ENCODE assay signal across 8 mouse cellular contexts in genomic region chr17:35838122-35838544, GRCm38 (mm10). TPM values are rescaled to one million over a fixed set of nuclear protein-coding genes. Genes with fewer than 3 reads are reported as not detected.
DNase-seq lines count a peak whose midpoint lies in the region; ATAC-seq lines count a peak whose summit lies in the region.

Gene Tubb5, minus strand, starts transcription at chr17:35838306.

- no peaks in the 10 kb centered on the region for H3K9me3 ChIP-seq in hindbrain, embryonic 13.5 days

- peak within 1 kb of the TSS; percentile 100 for H3K9ac ChIP-seq in hindbrain, embryonic 13.5 days

- H3K27ac ChIP-seq in hindbrain, embryonic 13.5 days, result peak within 1 kb of the TSS; percentile 99

- peak within 1 kb of the TSS; percentile 92 for H3K4me2 ChIP-seq in hindbrain, embryonic 13.5 days

- 1% methylated on average over 29 of the region's 29 CpGs for WGBS in hindbrain, embryonic 13.5 days

- H3K4me1 ChIP-seq in hindbrain, embryonic 13.5 days (replicated peaks), result peaks cover 65% of the 10 kb centered on the region

- peak; percentile 75 for ATAC-seq in hindbrain, embryonic 13.5 days (ENCODE audit: low FRiP score)

- DNase-seq in NIH3T3 (ENCODE audit: low read depth), result peak; percentile 99
- DNase-seq in cerebellum, postnatal 10 days, result peak; percentile 97 to 98
- peak; percentile 93 to 96 for DNase-seq in frontal cortex, postnatal 14 days (ENCODE audit: low spot score in 2 of 2)
- peak; percentile 96 for DNase-seq in layer of hippocampus, postnatal 36 days
- DNase-seq in lung, postnatal 36 days, result peak; percentile 99
- DNase-seq in retina, postnatal 1 day, result peak; percentile 98
- DNase-seq in urinary bladder, adult 18-20 months (ENCODE audit: low spot score in 2 of 2), result peak; percentile 90 to 97

- peak within 1 kb of the TSS; percentile 96 for H3K4me3 ChIP-seq in hindbrain, embryonic 13.5 days

- peaks cover 36% of the 10 kb centered on the region for H3K36me3 ChIP-seq in hindbrain, embryonic 13.5 days

- H3K27me3 ChIP-seq in hindbrain, embryonic 13.5 days, result no peaks in the 10 kb centered on the region

RNA-seq across cellular contexts. Expression of gene Tubb5, which starts in this region (rescaled TPM):
- 1,714 and 1,822 TPM in 2 replicates for polyA plus RNA-seq in hindbrain, embryonic 13.5 days (2015; fragmentation: Nextera tagmentation; extraction: Ambion mirVana)
- 100 to 1,000 TPM; 360 to 381 TPM for total RNA-seq in layer of hippocampus, postnatal 36 days (2021)

Comparison
In these comparisons a context has a peak if more than half of its experiments do, and no peak if none do; other contexts are left out.
1. Peak in every context shown above with its lines: DNase-seq, ATAC-seq, H3K4me3 ChIP-seq and H3K27ac ChIP-seq.